ENCODE assay signal across 24 mouse cellular contexts in genomic region chr12:28735293-28735692, GRCm38 (mm10). TPM values are rescaled to one million over a fixed set of nuclear protein-coding genes. Genes with fewer than 3 reads are reported as not detected.
DNase-seq lines count a peak whose midpoint lies in the region; ATAC-seq and TF ChIP-seq lines count a peak whose summit lies in the region.
"Had no signal": no experiment of that assay in that cellular context is flagged by ENCODE, and none has a peak within 500 bp of the region (broad histone marks: within the 10 kb centered on the region; RNA-seq: fewer than 3 reads in every experiment).

No protein-coding gene starts in this region.

- 0 out of 2 replicates have a peak, but pooled peaks have one; percentile 52 for ATAC-seq in megakaryocyte-erythroid progenitor cell, adult 5-6 weeks (replicated peaks; ENCODE audit: low FRiP score, low TSS enrichment, poor library complexity, severe bottlenecking)
- ATAC-seq: activated CD4-positive, CD25-positive, alpha-beta regulatory T cell, adult 4 months; CD4-positive, CD25-positive, alpha-beta regulatory T cell, adult 4 months; forebrain, embryonic 13.5 days; forebrain, embryonic 15.5 days; forebrain, postnatal 0 days had no signal

- H3K36me3 ChIP-seq in MEL (ENCODE audit: control insufficient read depth in 1 of 2, insufficient read depth in 2 of 2, low read length in 2 of 2), result peaks cover 10 to 28% of the 10 kb centered on the region in 2 experiments

- no peak overlapping the region for H3K9ac ChIP-seq in MEL (ENCODE audit: control insufficient read depth, low read depth, low read length, poor library complexity, severe bottlenecking)
- H3K9ac ChIP-seq: embryonic facial prominence, embryonic 12.5 days; forebrain, embryonic 13.5 days; forebrain, embryonic 15.5 days; forebrain, postnatal 0 days had no signal

- no peak for TF ChIP-seq RAD21 in MEL (IDR thresholded peaks at IDR 0.05; ENCODE audit: low read depth, low read length)

- H3K4me3 ChIP-seq in MEL (ENCODE audit: control insufficient read depth in 1 of 2, insufficient read depth in 1 of 2, low read depth in 2 of 2, low read length in 2 of 2), result no peak overlapping the region
- H3K4me3 ChIP-seq: embryonic facial prominence, embryonic 10.5 days; embryonic facial prominence, embryonic 12.5 days; forebrain, embryonic 13.5 days; forebrain, embryonic 15.5 days had no signal

- TF ChIP-seq POLR2A in MEL (IDR thresholded peaks at IDR 0.05; ENCODE audit: control insufficient read depth in 1 of 2, insufficient read depth in 1 of 2, low read depth in 1 of 2, low read length in 2 of 2, poor library complexity in 1 of 2), result no peak

- peaks cover 15% of the 10 kb centered on the region for H3K79me2 ChIP-seq in MEL (ENCODE audit: control insufficient read depth, insufficient read depth, low read length, poor library complexity)

- no peak for TF ChIP-seq CTCF in MEL (IDR thresholded peaks at IDR 0.05 in 2 of 3, conservative IDR thresholded peaks at IDR 0.05 in 1 of 3; ENCODE audit: control insufficient read depth in 1 of 3, insufficient read depth in 1 of 3, low read depth in 2 of 3, low read length in 3 of 3, poor library complexity in 1 of 3, severe bottlenecking in 1 of 3)

- peak; percentile 15 for DNase-seq in thymus, postnatal 0 days (ENCODE audit: low spot score)
- DNase-seq in thymus, adult 18-20 months, result no peak
- DNase-seq in thymus, postnatal 25 days, result peak; percentile 13
- DNase-seq in thymus, postnatal 4 days, result no peak
- no peak for DNase-seq in MEL (ENCODE audit: low read depth, low spot score)
- no peak for DNase-seq in lung, adult 18-20 months
- DNase-seq in spleen, postnatal 14 days (ENCODE audit: low spot score in 2 of 2), result no peak
- DNase-seq: adrenal gland, adult 8-10 months; adrenal gland, postnatal 14 days; adrenal gland, postnatal 36 days; cerebellum, adult 11-12 months; cerebellum, adult 2 months; cerebellum, adult 9-10 months; cerebellum, postnatal 10 days; cerebellum, postnatal 25 days; forebrain, postnatal 0 days had no signal

- TF ChIP-seq EP300 in MEL (IDR thresholded peaks at IDR 0.05; ENCODE audit: low read depth in 1 of 2, low read length in 2 of 2), result no peak; a peak in 1 of 4 replicates

- H3K4me1 ChIP-seq in MEL (ENCODE audit: control insufficient read depth in 1 of 2, insufficient read depth in 2 of 2, low read length in 2 of 2), result peaks cover 0 to 8% of the 10 kb centered on the region in 2 experiments; a peak in 2 of 4 replicates
- H3K4me1 ChIP-seq: embryonic facial prominence, embryonic 10.5 days; embryonic facial prominence, embryonic 12.5 days; forebrain, embryonic 13.5 days; forebrain, embryonic 15.5 days had no signal

- no peak overlapping the region for H3K27ac ChIP-seq in MEL (ENCODE audit: control insufficient read depth, low read depth, low read length)
- H3K27ac ChIP-seq: embryonic facial prominence, embryonic 10.5 days; embryonic facial prominence, embryonic 12.5 days; forebrain, embryonic 13.5 days; forebrain, embryonic 15.5 days had no signal

- H3K27me3 ChIP-seq in MEL (ENCODE audit: control insufficient read depth in 1 of 2, insufficient read depth in 2 of 2, low read length in 2 of 2), result no peaks in the 10 kb centered on the region
- H3K27me3 ChIP-seq: CH12.LX; embryonic facial prominence, embryonic 12.5 days; forebrain, embryonic 13.5 days; forebrain, embryonic 15.5 days had no signal

- H3K9me3 ChIP-seq in MEL (replicated peaks; ENCODE audit: insufficient read depth, low read length), result no peaks in the 10 kb centered on the region
- H3K9me3 ChIP-seq: embryonic facial prominence, embryonic 10.5 days; embryonic facial prominence, embryonic 12.5 days; forebrain, embryonic 15.5 days had no signal

TF ChIP-seq in MEL, 35 proteins besides CTCF, POLR2A, EP300 and RAD21:
- TF ChIP-seq GABPA (IDR thresholded peaks at IDR 0.05; ENCODE audit: low read depth, low read length) (no peak), GATA1 (IDR thresholded peaks at IDR 0.05; ENCODE audit: low read depth, low read length) (no peak), POLR2AphosphoS2 (IDR thresholded peaks at IDR 0.05; ENCODE audit: low read length) (no peak), USF2 (IDR thresholded peaks at IDR 0.05; ENCODE audit: borderline replicate concordance in 1 of 2, insufficient read depth in 1 of 2, low read depth in 1 of 2, low read length in 2 of 2) (no peak), MYC (IDR thresholded peaks at IDR 0.05; ENCODE audit: low read depth, low read length) (no peak), MAFK (IDR thresholded peaks at IDR 0.05; ENCODE audit: borderline replicate concordance, low read depth, low read length) (no peak), ELF1 (IDR thresholded peaks at IDR 0.05; ENCODE audit: low read depth, low read length) (no peak), NELFE (IDR thresholded peaks at IDR 0.05; ENCODE audit: low read depth, low read length) (no peak), ZNF384 (IDR thresholded peaks at IDR 0.05; ENCODE audit: low read depth, low read length) (peak; percentile 84)

RNA-seq across cellular contexts. Expression of gene Trappc12, which starts 15.0 kb away (rescaled TPM):
- 38.6 and 40.0 TPM in 2 replicates for polyA plus RNA-seq in thymus, postnatal 0 days (2015; fragmentation: Nextera tagmentation; extraction: Ambion mirVana)
- total RNA-seq in MEL (2012; rRNA removed), result 29.4 and 31.1 TPM in 2 replicates
- 10 to 100 TPM in 1 of 2 experiments, not detected in 1; 35.1 TPM for polyA plus RNA-seq in MEL (2012; ENCODE audit: insufficient read depth in 1 of 2, insufficient read length in 2 of 2, low read depth in 1 of 2, low replicate concordance in 2 of 2, missing spikeins in 1 of 2)
- total RNA-seq in megakaryocyte-erythroid progenitor cell, adult 5-6 weeks (2014; fragmentation: Nextera tagmentation), result 49.1 and 67.5 TPM in 2 replicates
- total RNA-seq in megakaryocyte-erythroid progenitor cell, adult 5-6 weeks (2017), result 58.3 and 64.0 TPM in 2 replicates

RNA-seq across cellular contexts. Expression of gene Eipr1, which starts 16.3 kb away (rescaled TPM):
- polyA plus RNA-seq in thymus, postnatal 0 days (2015; fragmentation: Nextera tagmentation; extraction: Ambion mirVana), result 50.3 and 57.0 TPM in 2 replicates
- total RNA-seq in MEL (2012; rRNA removed), result 40.7 and 45.8 TPM in 2 replicates
- polyA plus RNA-seq in MEL (2012; ENCODE audit: insufficient read depth in 1 of 2, insufficient read length in 2 of 2, low read depth in 1 of 2, low replicate concordance in 2 of 2, missing spikeins in 1 of 2), result 10 to 100 TPM in 1 of 2 experiments, not detected in 1; 51.5 TPM
- 19.9 and 30.0 TPM in 2 replicates for total RNA-seq in megakaryocyte-erythroid progenitor cell, adult 5-6 weeks (2014; fragmentation: Nextera tagmentation)
- 23.4 and 29.6 TPM in 2 replicates for total RNA-seq in megakaryocyte-erythroid progenitor cell, adult 5-6 weeks (2017)

Comparison
In these comparisons a context has a peak if more than half of its experiments do, and no peak if none do; other contexts are left out.
1. DNase-seq: peak in thymus, postnatal 0 days (single experiment) and thymus, postnatal 25 days (single experiment); none in thymus, adult 18-20 months (0 of 2), thymus, postnatal 4 days (single experiment), MEL (single experiment), lung, adult 18-20 months (0 of 2) and spleen, postnatal 14 days (0 of 2).